Mouse (Mus musculus): Measurements from ENCODE around the gene Pbld2. TPM values are rescaled to one million over a fixed set of nuclear protein-coding genes. Genes with fewer than 3 reads are reported as not detected.

Pbld2 gene
- polyA plus RNA-seq (2015; fragmentation: Nextera tagmentation; extraction: Ambion mirVana), result 4.0 and 4.4 TPM in 2 replicates

DNA sequence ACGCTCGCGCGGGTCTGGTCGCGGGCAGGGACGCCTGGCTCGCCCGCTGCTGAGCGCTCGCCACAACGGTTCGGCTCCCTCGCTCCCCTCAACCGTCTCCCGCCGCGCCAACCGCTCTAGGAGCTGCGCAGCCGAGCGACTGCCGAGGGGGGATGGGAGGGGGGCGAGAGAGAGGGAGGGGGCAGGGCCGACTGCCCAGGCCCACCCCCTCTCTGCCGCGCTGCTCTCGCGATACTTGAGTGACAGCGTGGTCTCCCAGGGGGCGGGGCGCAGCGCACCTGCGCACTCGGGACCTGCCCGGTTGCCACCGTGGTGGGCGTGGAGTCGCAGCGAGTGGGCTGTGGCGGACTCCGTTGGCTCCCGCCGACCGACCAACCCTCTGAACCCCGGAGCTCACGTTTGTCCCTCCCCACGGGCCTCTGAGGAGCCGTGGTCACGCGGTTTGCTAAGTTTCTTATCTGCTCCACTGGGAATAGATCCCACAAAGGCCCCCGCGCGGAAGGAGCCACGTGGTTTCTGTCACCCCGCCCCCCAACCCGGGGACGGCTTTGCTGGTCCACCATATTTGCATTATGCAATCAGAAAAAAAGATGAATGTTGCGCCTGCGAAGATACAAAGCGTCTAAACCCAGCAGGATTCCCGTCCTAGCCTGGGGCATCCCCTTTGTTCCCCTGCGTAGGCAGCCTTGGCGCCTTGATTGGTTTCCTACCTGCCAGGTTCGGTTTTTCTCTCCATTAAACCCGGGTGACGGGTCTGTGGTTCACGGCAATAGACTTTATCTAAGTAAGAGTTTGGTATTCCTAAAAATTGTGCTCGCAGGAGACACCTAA is at the start of gene Pbld2, which contains the start of gene Hnrnph3:
Gene Pbld2, plus strand, starts transcription at position 567 of the 831 bp plus-strand sequence.
Gene Hnrnph3, minus strand, starts transcription at position 469 of the 831 bp plus-strand sequence.
- ATAC-seq (replicated peaks; ENCODE audit: low FRiP score), result peak; percentile 94
- H3K27ac ChIP-seq, result peak within 1 kb of the TSS; percentile 100
- H3K9me3 ChIP-seq (replicated peaks), result no peaks in the 10 kb centered on the region
- peak within 1 kb of the TSS; percentile 69 for H3K4me2 ChIP-seq
- H3K4me3 ChIP-seq (replicated peaks), result peak within 1 kb of the TSS; percentile 89
- H3K4me1 ChIP-seq, result peaks cover 41% of the 10 kb centered on the region
- no peaks in the 10 kb centered on the region for H3K36me3 ChIP-seq
- WGBS, result under 1% methylated on average over 51 of the region's 69 CpGs
- no peaks in the 10 kb centered on the region for H3K27me3 ChIP-seq
- peak within 1 kb of the TSS; percentile 99 for H3K9ac ChIP-seq

DNA sequence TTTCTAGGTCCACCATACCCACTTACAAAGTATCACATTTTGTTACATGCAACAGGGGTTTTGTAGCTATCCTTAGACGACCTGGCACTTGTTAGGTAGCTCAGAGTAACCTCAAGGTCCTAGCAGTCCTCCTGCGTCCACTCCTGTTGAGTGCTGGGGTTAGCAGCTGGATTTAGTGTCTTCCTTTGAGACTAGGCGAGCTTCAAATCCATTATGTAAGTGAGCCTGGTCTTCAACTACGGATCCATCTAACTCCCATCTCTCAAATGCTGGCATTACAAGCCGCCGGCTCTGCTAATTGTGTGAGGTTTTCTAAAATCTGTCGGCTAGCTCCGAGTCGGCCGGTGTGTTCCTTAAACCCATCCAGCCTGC is 44.5 kb upstream of the Pbld2 start:
- Histone ChIP-seq H3K4me2 (peak overlapping the region; percentile 81), H3K27me3 (no peaks in the 10 kb centered on the region), H3K27ac (no peak overlapping the region), H3K9me3 (replicated peaks) (no peaks in the 10 kb centered on the region), H3K4me1 (peaks cover 12% of the 10 kb centered on the region), H3K4me3 (replicated peaks) (peak overlapping the region; percentile 79), H3K9ac (peak overlapping the region; percentile 84; the same call in 1 of the 2 replicates), H3K36me3 (peaks cover 31% of the 10 kb centered on the region)
- ATAC-seq (replicated peaks; ENCODE audit: low FRiP score), result no peak
- WGBS, result 6% methylated on average over 10 of the region's 10 CpGs

DNA sequence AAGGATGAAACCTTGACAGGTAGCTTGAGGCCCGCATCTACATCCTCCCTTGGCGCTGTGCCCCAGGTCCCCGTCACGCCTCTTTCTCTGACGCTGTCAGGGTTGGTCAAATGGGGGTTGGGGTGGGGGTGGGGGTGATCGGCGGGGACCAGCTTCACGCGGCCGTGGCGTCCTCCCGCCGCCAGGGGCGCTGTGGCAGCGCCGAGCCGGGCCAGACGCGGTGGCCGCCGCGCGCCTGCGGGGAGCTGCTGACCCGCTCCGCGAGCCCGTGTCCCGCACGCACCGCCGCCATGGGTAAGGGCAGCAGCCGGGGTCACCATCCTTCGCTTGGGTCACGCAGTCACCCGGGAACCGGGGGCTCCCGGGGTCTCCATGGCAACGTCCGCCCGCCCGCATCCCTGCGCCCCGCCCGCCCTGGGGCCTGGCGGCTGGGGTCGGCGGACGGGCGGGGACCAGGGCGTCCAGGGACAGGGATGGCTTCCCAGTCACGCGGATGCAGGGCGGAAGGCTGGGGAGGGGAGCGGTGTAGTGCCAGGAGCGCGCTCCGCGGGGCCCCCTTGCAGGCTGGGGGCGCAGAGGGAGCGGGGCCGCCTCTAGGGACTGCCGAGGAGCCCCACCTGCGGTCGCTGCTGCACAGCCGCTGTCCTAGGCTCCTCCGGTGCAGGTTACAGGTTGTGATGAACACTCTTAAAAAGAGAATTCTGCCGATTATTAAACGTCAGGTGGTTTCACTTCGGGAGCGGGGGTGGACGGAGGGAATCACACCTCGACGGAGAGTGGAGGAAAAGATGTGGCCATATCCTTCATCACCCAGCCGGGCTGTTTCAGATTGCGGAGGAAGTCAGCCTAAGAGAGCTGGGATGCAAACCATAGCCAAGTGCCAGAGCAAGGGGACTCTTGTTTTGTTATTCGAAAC is 43.8 kb upstream of the Pbld2 start, which contains the start of gene Rufy2:
Gene Rufy2, plus strand, starts transcription at position 185 of the 916 bp plus-strand sequence.
- no peaks in the 10 kb centered on the region for H3K9me3 ChIP-seq (replicated peaks)
- H3K36me3 ChIP-seq, result peaks cover 38% of the 10 kb centered on the region
- peak within 1 kb of the TSS; percentile 84 for H3K9ac ChIP-seq
- under 1% methylated on average over 77 of the region's 77 CpGs for WGBS
- H3K4me2 ChIP-seq, result peak within 1 kb of the TSS; percentile 81
- H3K4me3 ChIP-seq (replicated peaks), result peak within 1 kb of the TSS; percentile 79
- H3K27me3 ChIP-seq, result no peaks in the 10 kb centered on the region
- peak; percentile 95 for ATAC-seq (replicated peaks; ENCODE audit: low FRiP score)
- peaks cover 12% of the 10 kb centered on the region for H3K4me1 ChIP-seq
- H3K27ac ChIP-seq, result peak within 1 kb of the TSS; percentile 72

GRCm38 (mm10) chr10:62984072-62984471 is 40.0 kb upstream of the Pbld2 start:
- 91% methylated on average over 11 of the region's 11 CpGs for WGBS
- no peak overlapping the region for H3K4me2 ChIP-seq
- peaks cover 12% of the 10 kb centered on the region for H3K4me1 ChIP-seq
- no peaks in the 10 kb centered on the region for H3K9me3 ChIP-seq (replicated peaks)
- no peak for ATAC-seq (replicated peaks; ENCODE audit: low FRiP score)
- peaks cover 54% of the 10 kb centered on the region for H3K36me3 ChIP-seq
- no peak overlapping the region for H3K27ac ChIP-seq
- no peaks in the 10 kb centered on the region for H3K27me3 ChIP-seq
- no peak overlapping the region for H3K9ac ChIP-seq
- H3K4me3 ChIP-seq (replicated peaks), result no peak overlapping the region

GRCm38 (mm10) chr10:62984495-62984894 is 39.6 kb upstream of the Pbld2 start:
- H3K9ac ChIP-seq, result no peak overlapping the region
- ATAC-seq (replicated peaks; ENCODE audit: low FRiP score), result no peak
- H3K4me2 ChIP-seq, result no peak overlapping the region
- no peak overlapping the region for H3K27ac ChIP-seq
- H3K4me3 ChIP-seq (replicated peaks), result no peak overlapping the region
- 91% methylated on average over 6 of the region's 6 CpGs for WGBS
- no peaks in the 10 kb centered on the region for H3K9me3 ChIP-seq (replicated peaks)
- H3K27me3 ChIP-seq, result no peaks in the 10 kb centered on the region
- peaks cover 58% of the 10 kb centered on the region for H3K36me3 ChIP-seq
- H3K4me1 ChIP-seq, result peaks cover 11% of the 10 kb centered on the region

DNA sequence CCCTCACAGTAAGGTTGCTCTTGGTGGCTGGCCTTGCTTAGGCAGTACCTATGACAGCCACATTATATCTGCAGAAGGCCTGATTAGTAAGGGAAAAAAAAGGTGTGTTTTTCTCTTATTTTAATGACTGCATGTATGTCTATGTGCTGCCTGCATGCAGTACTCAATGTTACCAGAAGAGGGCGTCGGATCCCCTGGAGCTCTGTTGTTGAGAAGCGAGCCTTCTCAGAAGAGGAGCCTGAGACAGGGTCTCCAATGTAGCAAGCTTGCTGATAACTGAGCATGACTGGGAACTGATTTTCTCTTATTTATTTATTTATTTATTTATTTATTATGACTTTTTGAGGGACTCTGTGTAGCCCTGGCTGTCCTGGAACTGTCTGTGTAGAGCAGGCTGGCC is 36.8 kb upstream of the Pbld2 start:
- H3K27me3 ChIP-seq, result no peaks in the 10 kb centered on the region
- peaks cover 85% of the 10 kb centered on the region for H3K36me3 ChIP-seq
- no peaks in the 10 kb centered on the region for H3K4me1 ChIP-seq

DNA sequence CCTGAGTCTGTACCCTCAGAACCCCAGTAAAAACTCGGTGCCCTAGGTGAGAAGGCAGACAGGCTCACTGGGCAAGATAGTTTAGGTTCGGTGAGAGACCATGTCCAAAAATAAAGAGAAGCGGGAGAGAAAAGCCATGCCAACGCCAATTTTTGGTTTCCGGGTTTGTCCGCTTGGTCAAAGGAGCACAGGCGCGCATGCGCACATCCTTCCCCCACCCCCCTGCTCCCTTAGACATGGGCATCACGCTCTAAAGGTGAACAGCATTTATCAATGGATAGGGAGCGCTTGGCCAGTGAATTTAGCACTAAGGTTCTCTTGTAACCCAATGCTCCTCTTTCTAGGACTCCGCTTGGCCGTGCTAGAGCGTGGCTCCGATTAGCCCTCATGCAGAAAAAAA is 33.5 kb upstream of the Pbld2 start:
- Histone ChIP-seq H3K4me1 (no peaks in the 10 kb centered on the region), H3K36me3 (peaks cover 84% of the 10 kb centered on the region), H3K4me2 (no peak overlapping the region), H3K27ac (no peak overlapping the region), H3K4me3 (replicated peaks) (no peak overlapping the region), H3K9ac (no peak overlapping the region), H3K9me3 (replicated peaks) (no peaks in the 10 kb centered on the region), H3K27me3 (no peaks in the 10 kb centered on the region)
- ATAC-seq (replicated peaks; ENCODE audit: low FRiP score), result no peak
- WGBS, result 94% methylated on average over 15 of the region's 15 CpGs

More for the DNA sequence above, 36.8 kb upstream of the Pbld2 start:
- H3K4me3 ChIP-seq (replicated peaks), result no peak overlapping the region
- H3K9me3 ChIP-seq (replicated peaks), result no peaks in the 10 kb centered on the region
- no peak overlapping the region for H3K9ac ChIP-seq
- no peak for ATAC-seq (replicated peaks; ENCODE audit: low FRiP score)
- no peak overlapping the region for H3K4me2 ChIP-seq
- no peak overlapping the region for H3K27ac ChIP-seq
- 38% methylated on average over 3 of the region's 3 CpGs for WGBS

- H3K4me1 ChIP-seq, result no peaks in the 10 kb centered on the region
- H3K27me3 ChIP-seq, result no peaks in the 10 kb centered on the region
- ATAC-seq (replicated peaks; ENCODE audit: low FRiP score), result no peak
- peaks cover 92% of the 10 kb centered on the region for H3K36me3 ChIP-seq
- H3K9me3 ChIP-seq (replicated peaks), result no peaks in the 10 kb centered on the region
- no peak overlapping the region for H3K4me3 ChIP-seq (replicated peaks)
- WGBS, result 82% methylated on average over 7 of the region's 9 CpGs
- H3K27ac ChIP-seq, result no peak overlapping the region
- no peak overlapping the region for H3K9ac ChIP-seq
- no peak overlapping the region for H3K4me2 ChIP-seq
Measured at GRCm38 (mm10) chr10:62993991-62994390, 30.1 kb upstream of the Pbld2 start.

DNA sequence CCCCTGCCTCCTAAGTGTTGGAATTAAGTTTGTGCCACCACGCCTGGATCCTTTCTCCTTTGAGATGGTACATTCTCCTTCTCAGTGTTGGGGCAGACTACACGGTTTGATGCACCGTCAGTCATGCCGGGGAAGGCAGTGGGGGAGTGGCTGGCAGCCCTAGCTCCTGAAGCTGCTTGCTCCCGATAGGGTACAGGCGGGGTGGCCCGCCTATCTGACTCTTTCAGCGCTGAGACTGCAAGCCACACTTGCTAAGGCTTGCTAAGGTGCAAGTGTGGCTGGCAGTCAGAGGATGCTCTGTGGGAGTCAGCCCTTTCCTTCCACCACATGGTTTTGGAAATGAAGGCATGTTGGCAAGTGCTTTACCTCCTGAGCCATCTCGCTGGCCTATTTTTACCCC is 23.5 kb upstream of the Pbld2 start:
- no peak overlapping the region for H3K4me3 ChIP-seq (replicated peaks)
- WGBS, result 52% methylated on average over 9 of the region's 9 CpGs
- 0 out of 2 replicates have a peak, but pooled peaks cover 6% of the 10 kb centered on the region for H3K4me1 ChIP-seq
- no peak overlapping the region for H3K4me2 ChIP-seq
- no peak overlapping the region for H3K9ac ChIP-seq
- no peaks in the 10 kb centered on the region for H3K9me3 ChIP-seq (replicated peaks)
- H3K27ac ChIP-seq, result peak overlapping the region; percentile 32; the same call in 1 of the 2 replicates
- peaks cover 91% of the 10 kb centered on the region for H3K36me3 ChIP-seq
- H3K27me3 ChIP-seq, result no peaks in the 10 kb centered on the region
- ATAC-seq (replicated peaks; ENCODE audit: low FRiP score), result peak; percentile 76; the same call in 1 of the 2 replicates

GRCm38 (mm10) chr10:63003252-63003651 is 20.9 kb upstream of the Pbld2 start:
- ATAC-seq (replicated peaks; ENCODE audit: low FRiP score), result no peak
- 59% methylated on average over 9 of the region's 9 CpGs for WGBS
- H3K27me3 ChIP-seq, result no peaks in the 10 kb centered on the region
- H3K4me3 ChIP-seq (replicated peaks), result no peak overlapping the region
- no peak overlapping the region for H3K4me2 ChIP-seq
- 0 out of 2 replicates have a peak, but pooled peaks cover 6% of the 10 kb centered on the region for H3K4me1 ChIP-seq
- H3K27ac ChIP-seq, result no peak overlapping the region
- H3K9me3 ChIP-seq (replicated peaks), result no peaks in the 10 kb centered on the region
- no peak overlapping the region for H3K9ac ChIP-seq
- H3K36me3 ChIP-seq, result peaks cover 91% of the 10 kb centered on the region

GRCm38 (mm10) chr10:63004556-63004955 is 19.6 kb upstream of the Pbld2 start:
- Histone ChIP-seq H3K27me3 (no peaks in the 10 kb centered on the region), H3K36me3 (peaks cover 94% of the 10 kb centered on the region), H3K9ac (no peak overlapping the region), H3K4me1 (0 out of 2 replicates have a peak, but pooled peaks cover 6% of the 10 kb centered on the region), H3K4me2 (no peak overlapping the region), H3K27ac (no peak overlapping the region), H3K4me3 (replicated peaks) (no peak overlapping the region), H3K9me3 (replicated peaks) (no peaks in the 10 kb centered on the region)
- 88% methylated on average over 9 of the region's 9 CpGs for WGBS
- no peak for ATAC-seq (replicated peaks; ENCODE audit: low FRiP score)

Data from kidney, embryonic 15.5 days (tissue).